Mouse (Mus musculus) G1E (cell line): ENCODE results near the gene Mrnip.

ENCODE experiments used
- CTCF ChIP-seq: IDR thresholded peaks from 2 replicates; pipeline ENCODE4 v1.5.1; 2012; ENCODE audit warnings: low read depth, low read length, inconsistent platforms, mixed read lengths
- GATA1 ChIP-seq: IDR thresholded peaks from 2 replicates; pipeline ENCODE4 v1.6.1; 2012; ENCODE audit warnings: borderline replicate concordance, low read length, inconsistent platforms, mixed read lengths
- POLR2AphosphoS5 ChIP-seq: IDR thresholded peaks from 2 replicates; pipeline ENCODE4 v1.6.1; 2012; ENCODE audit warnings: low read depth, low read length, inconsistent platforms; ENCODE audit not compliant: insufficient replicate concordance
- TAL1 ChIP-seq: conservative IDR thresholded peaks from 2 replicates; pipeline ENCODE4 v1.6.1; 2012; ENCODE audit warnings: low read depth, low read length, inconsistent platforms, mixed read lengths

- TF ChIP-seq CTCF (no peak), GATA1 (no peak), TAL1 (no peak), POLR2AphosphoS5 (no peak)
Observed at GRCm38 (mm10) chr11:50219833-50220232, 45.6 kb downstream of the Mrnip start.
